Mouse (Mus musculus) c-Kit-negative CD71-positive TER-119-positive erythroid progenitor cells, embryonic 14.5 days (primary cell): ENCODE results near the gene Pla2g1b.

Experiments used
- DNase-seq: peaks from one replicate; pipeline ENCODE4 v3.0.0-alpha.2; 2013; ENCODE audit warnings: low read depth, low spot score

The Pla2g1b gene

GRCm38 (mm10) chr5:115444130-115444529 lies 21.9 kb upstream of the Pla2g1b start:
- no peak for DNase-seq

- DNase-seq: no peak
Observed at GRCm38 (mm10) chr5:115447108-115447507, 19.0 kb upstream of the Pla2g1b start.

GRCm38 (mm10) chr5:115449247-115449646 lies 16.8 kb upstream of the Pla2g1b start:
- no peak for DNase-seq

GRCm38 (mm10) chr5:115450410-115451317 lies 15.4 kb upstream of the Pla2g1b start:
- no peak for DNase-seq

GRCm38 (mm10) chr5:115454422-115455090 lies 11.5 kb upstream of the Pla2g1b start:
- DNase-seq: no peak

GRCm38 (mm10) chr5:115455838-115456237 lies 10.2 kb upstream of the Pla2g1b start:
- no peak for DNase-seq

GRCm38 (mm10) chr5:115458918-115459317 lies 7.1 kb upstream of the Pla2g1b start:
- no peak for DNase-seq

- no peak for DNase-seq
Observed at GRCm38 (mm10) chr5:115464408-115465115, 1.5 kb upstream of the Pla2g1b start.

- DNase-seq: no peak
Observed at GRCm38 (mm10) chr5:115469791-115470190, 3.7 kb downstream of the Pla2g1b start.

- no peak for DNase-seq
Observed at GRCm38 (mm10) chr5:115470766-115471531, 4.9 kb downstream of the Pla2g1b start.

- no peak for DNase-seq
Observed at GRCm38 (mm10) chr5:115473191-115473590, 7.1 kb downstream of the Pla2g1b start.

GRCm38 (mm10) chr5:115474174-115474828 lies 8.2 kb downstream of the Pla2g1b start:
- no peak for DNase-seq

GRCm38 (mm10) chr5:115475337-115476106 lies 9.5 kb downstream of the Pla2g1b start:
- DNase-seq: no peak

GRCm38 (mm10) chr5:115476107-115476727 lies 10.2 kb downstream of the Pla2g1b start:
- DNase-seq: no peak

- no peak for DNase-seq
Observed at GRCm38 (mm10) chr5:115479561-115479960, 13.5 kb downstream of the Pla2g1b start.

- no peak for DNase-seq
Observed at GRCm38 (mm10) chr5:115480101-115480500, 14.0 kb downstream of the Pla2g1b start.

- no peak for DNase-seq
Observed at GRCm38 (mm10) chr5:115482390-115483265, 16.6 kb downstream of the Pla2g1b start.

GRCm38 (mm10) chr5:115483385-115483784 lies 17.3 kb downstream of the Pla2g1b start:
- DNase-seq: no peak
